Comparison of ENCODE assay signal across 9 mouse cellular contexts in genomic region chr11:72343904-72344303, GRCm38 (mm10). TPM values are rescaled to one million over a fixed set of nuclear protein-coding genes. Genes with fewer than 3 reads are reported as not detected.
DNase-seq lines count a peak whose midpoint lies in the region; TF ChIP-seq lines count a peak whose summit lies in the region.
"Had no signal": no experiment of that assay in that cellular context is flagged by ENCODE, and none has a peak within 500 bp of the region (broad histone marks: within the 10 kb centered on the region; RNA-seq: fewer than 3 reads in every experiment).

No protein-coding gene starts in this region.

- TF ChIP-seq POLR2A in MEL (IDR thresholded peaks at IDR 0.05; ENCODE audit: control insufficient read depth in 1 of 2, insufficient read depth in 1 of 2, low read depth in 1 of 2, low read length in 2 of 2, poor library complexity in 1 of 2) = no peak

- H3K4me1 ChIP-seq in MEL (ENCODE audit: control insufficient read depth in 1 of 2, insufficient read depth in 2 of 2, low read length in 2 of 2) = no peaks in the 10 kb centered on the region

- peaks cover 3 to 4% of the 10 kb centered on the region in 2 experiments for H3K27me3 ChIP-seq in MEL (ENCODE audit: control insufficient read depth in 1 of 2, insufficient read depth in 2 of 2, low read length in 2 of 2)

- no peaks in the 10 kb centered on the region for H3K79me2 ChIP-seq in MEL (ENCODE audit: control insufficient read depth, insufficient read depth, low read length, poor library complexity)

- H3K27ac ChIP-seq in layer of hippocampus, adult 2 months = no peak overlapping the region
- H3K27ac ChIP-seq in MEL (ENCODE audit: control insufficient read depth, low read depth, low read length) = no peak overlapping the region

- peak; percentile 82 for TF ChIP-seq RAD21 in MEL (IDR thresholded peaks at IDR 0.05; ENCODE audit: low read depth, low read length)

- H3K4me3 ChIP-seq in layer of hippocampus, adult 2 months = no peak overlapping the region
- H3K4me3 ChIP-seq in MEL (ENCODE audit: control insufficient read depth in 1 of 2, insufficient read depth in 1 of 2, low read depth in 2 of 2, low read length in 2 of 2) = peak overlapping the region in 1 of 2 experiments; percentile 33; a peak in 1 of 4 replicates
- H3K4me3 ChIP-seq: myocyte had no signal

- H3K36me3 ChIP-seq in MEL (ENCODE audit: control insufficient read depth in 1 of 2, insufficient read depth in 2 of 2, low read length in 2 of 2) = no peaks in the 10 kb centered on the region

- no peak for TF ChIP-seq EP300 in MEL (IDR thresholded peaks at IDR 0.05; ENCODE audit: low read depth in 1 of 2, low read length in 2 of 2)

- H3K9me3 ChIP-seq in MEL (replicated peaks; ENCODE audit: insufficient read depth, low read length) = no peaks in the 10 kb centered on the region

- intact Hi-C loops in gastrocnemius, postnatal 14 days (cut with DNase I; ENCODE audit: low total_unique reads) = loop anchor here (2.0 to 5.0 kb wide), 2 partner anchors 117 to 219 kb away; no protein-coding TSS in a partner anchor

- DNase-seq in layer of hippocampus, adult 2 months (ENCODE audit: low spot score in 2 of 2) = peak in 1 of 2 experiments; percentile 69
- no peak for DNase-seq in layer of hippocampus, adult 8-10 months (ENCODE audit: low spot score in 2 of 2)
- DNase-seq in MEL (ENCODE audit: low read depth, low spot score) = peak; percentile 88
- peak; percentile 84 for DNase-seq in adrenal gland, postnatal 14 days
- peak; percentile 65 for DNase-seq in gastrocnemius, postnatal 14 days
- peak; percentile 65 for DNase-seq in liver
- DNase-seq in right cerebral cortex, postnatal 10 days (ENCODE audit: low spot score in 2 of 2) = peak; percentile 50 to 71
- DNase-seq in Muller cell, postnatal 12 days (ENCODE audit: inconsistent ontology term) = no peak

- TF ChIP-seq CTCF in layer of hippocampus, adult 2 months (conservative IDR thresholded peaks at IDR 0.05) = peak; percentile 87
- peak; percentile 67 to 83 (median 81) for TF ChIP-seq CTCF in MEL (IDR thresholded peaks at IDR 0.05 in 2 of 3, conservative IDR thresholded peaks at IDR 0.05 in 1 of 3; ENCODE audit: control insufficient read depth in 1 of 3, insufficient read depth in 1 of 3, low read depth in 2 of 3, low read length in 3 of 3, poor library complexity in 1 of 3, severe bottlenecking in 1 of 3)

- peak overlapping the region; percentile 29; the same call in 1 of the 2 replicates for H3K9ac ChIP-seq in MEL (ENCODE audit: control insufficient read depth, low read depth, low read length, poor library complexity, severe bottlenecking)

TF ChIP-seq in MEL, 35 proteins besides CTCF, POLR2A, EP300 and RAD21:
- TF ChIP-seq USF1 (IDR thresholded peaks at IDR 0.05; ENCODE audit: low read depth, low read length) (peak; percentile 17; the same call in 1 of the 2 replicates), BHLHE40 (IDR thresholded peaks at IDR 0.05; ENCODE audit: borderline replicate concordance, low read depth, low read length) (no peak), ELF1 (IDR thresholded peaks at IDR 0.05; ENCODE audit: low read depth, low read length) (0 out of 2 replicates have a peak, but pooled peaks have one; percentile 15), NELFE (IDR thresholded peaks at IDR 0.05; ENCODE audit: low read depth, low read length) (no peak), TAL1 (IDR thresholded peaks at IDR 0.05; ENCODE audit: low read length) (no peak), ETS1 (IDR thresholded peaks at IDR 0.05; ENCODE audit: low read depth, low read length) (no peak), GATA1 (IDR thresholded peaks at IDR 0.05; ENCODE audit: low read depth, low read length) (no peak), GABPA (IDR thresholded peaks at IDR 0.05; ENCODE audit: low read depth, low read length) (no peak), ZNF384 (IDR thresholded peaks at IDR 0.05; ENCODE audit: low read depth, low read length) (no peak), NRF1 (IDR thresholded peaks at IDR 0.05; ENCODE audit: insufficient read depth, low read depth, low read length, poor library complexity, severe bottlenecking) (no peak), POLR2AphosphoS2 (IDR thresholded peaks at IDR 0.05; ENCODE audit: low read length) (no peak), MAFK (IDR thresholded peaks at IDR 0.05; ENCODE audit: borderline replicate concordance, low read depth, low read length) (no peak), POLR2AphosphoS5 (IDR thresholded peaks at IDR 0.05; ENCODE audit: borderline replicate concordance, low read depth, low read length) (no peak), TCF12 (IDR thresholded peaks at IDR 0.05; ENCODE audit: low read depth, low read length) (no peak), RCOR1 (IDR thresholded peaks at IDR 0.05; ENCODE audit: low read depth, low read length) (no peak), ZKSCAN1 (IDR thresholded peaks at IDR 0.05; ENCODE audit: low read depth, low read length) (no peak), KAT2A (conservative IDR thresholded peaks at IDR 0.05; ENCODE audit: low read depth, low read length) (no peak), TBP (IDR thresholded peaks at IDR 0.05; ENCODE audit: low read depth, low read length) (no peak), SMC3 (IDR thresholded peaks at IDR 0.05; ENCODE audit: low read depth, low read length) (peak; percentile 91), MAX (IDR thresholded peaks at IDR 0.05; ENCODE audit: low read length) (no peak), MYC (IDR thresholded peaks at IDR 0.05; ENCODE audit: low read depth, low read length) (no peak), SIN3A (IDR thresholded peaks at IDR 0.05; ENCODE audit: low read length) (peak; percentile 48; the same call in 1 of the 2 replicates), CHD1 (IDR thresholded peaks at IDR 0.05; ENCODE audit: low read depth, low read length) (no peak), ZC3H11A (IDR thresholded peaks at IDR 0.05; ENCODE audit: low read depth, low read length) (peak; percentile 87), MAZ (IDR thresholded peaks at IDR 0.05; ENCODE audit: low read depth, low read length) (no peak), CHD2 (IDR thresholded peaks at IDR 0.05; ENCODE audit: low read length) (no peak), MEF2A (IDR thresholded peaks at IDR 0.05; ENCODE audit: extremely low read depth, insufficient replicate concordance, low read depth, low read length, poor library complexity, severe bottlenecking) (no peak), USF2 (IDR thresholded peaks at IDR 0.05; ENCODE audit: borderline replicate concordance in 1 of 2, insufficient read depth in 1 of 2, low read depth in 1 of 2, low read length in 2 of 2) (no peak), HCFC1 (IDR thresholded peaks at IDR 0.05; ENCODE audit: low read depth, low read length) (no peak), MXI1 (IDR thresholded peaks at IDR 0.05; ENCODE audit: low read depth, low read length) (no peak), MYB (IDR thresholded peaks at IDR 0.05; ENCODE audit: low read depth, low read length) (no peak), UBTF (IDR thresholded peaks at IDR 0.05; ENCODE audit: borderline replicate concordance, insufficient read depth, low read depth, low read length) (no peak), E2F4 (IDR thresholded peaks at IDR 0.05; ENCODE audit: borderline replicate concordance, low read depth, low read length) (no peak), ZMIZ1 (IDR thresholded peaks at IDR 0.05; ENCODE audit: low read depth, low read length) (no peak), JUND (IDR thresholded peaks at IDR 0.05; ENCODE audit: low read depth, low read length) (no peak)
TF ChIP-seq in MEL: peak in this region for 5.

RNA-seq across cellular contexts. Expression of gene Tekt1, which starts 18.3 kb away (rescaled TPM):
- total RNA-seq in layer of hippocampus, adult 2 months (2021) = 1 to 10 TPM; 2.0 to 3.3 TPM
- total RNA-seq in layer of hippocampus, adult 8-10 months (2022) = 1 to 10 TPM; 1.7 to 3.8 (median 3.3) TPM
- not detected in 2 replicates for total RNA-seq in MEL (2012; rRNA removed)
- polyA plus RNA-seq in MEL (2012; ENCODE audit: insufficient read depth in 1 of 2, insufficient read length in 2 of 2, low read depth in 1 of 2, low replicate concordance in 2 of 2, missing spikeins in 1 of 2) = not detected
- not detected in 2 replicates for total RNA-seq in adrenal gland, postnatal 14 days (2021)
- under 1 TPM; 0.78 TPM for total RNA-seq in gastrocnemius, postnatal 14 days (2021)
- polyA plus RNA-seq: myocyte had no signal

RNA-seq across cellular contexts. Expression of gene Fbxo39, which starts 29.7 kb away (rescaled TPM):
- not detected for total RNA-seq in layer of hippocampus, adult 2 months (2021)
- not detected for total RNA-seq in layer of hippocampus, adult 8-10 months (2022)
- not detected in 2 replicates for total RNA-seq in MEL (2012; rRNA removed)
- not detected for polyA plus RNA-seq in MEL (2012; ENCODE audit: insufficient read depth in 1 of 2, insufficient read length in 2 of 2, low read depth in 1 of 2, low replicate concordance in 2 of 2, missing spikeins in 1 of 2)
- not detected in 2 replicates for total RNA-seq in adrenal gland, postnatal 14 days (2021)
- total RNA-seq in gastrocnemius, postnatal 14 days (2021) = not detected

RNA-seq across cellular contexts. Expression of gene Xaf1, which starts 42.5 kb away (rescaled TPM):
- 1 to 10 TPM; 4.2 to 5.2 TPM for total RNA-seq in layer of hippocampus, adult 2 months (2021)
- 10 to 100 TPM in 2 of 4 experiments, 1 to 10 TPM in 2; 7.5 to 16.5 (median 10.7) TPM for total RNA-seq in layer of hippocampus, adult 8-10 months (2022)
- total RNA-seq in MEL (2012; rRNA removed) = 0.56 and 1.0 TPM in 2 replicates
- 1 to 10 TPM in 1 of 2 experiments, not detected in 1; 1.8 TPM for polyA plus RNA-seq in MEL (2012; ENCODE audit: insufficient read depth in 1 of 2, insufficient read length in 2 of 2, low read depth in 1 of 2, low replicate concordance in 2 of 2, missing spikeins in 1 of 2)
- total RNA-seq in adrenal gland, postnatal 14 days (2021) = 15.3 and 16.5 TPM in 2 replicates
- 1 to 10 TPM; 6.4 to 6.6 TPM for total RNA-seq in gastrocnemius, postnatal 14 days (2021)

Comparison
In these comparisons a context has a peak if more than half of its experiments do, and no peak if none do; other contexts are left out.
1. DNase-seq: peak in MEL (single experiment), adrenal gland, postnatal 14 days (single experiment), gastrocnemius, postnatal 14 days (single experiment), liver (single experiment) and right cerebral cortex, postnatal 10 days (2 of 2); none in layer of hippocampus, adult 8-10 months (0 of 2) and Muller cell, postnatal 12 days (single experiment).